Mouse (Mus musculus): Measurements from ENCODE around the gene Mef2c. TPM values are rescaled to one million over a fixed set of nuclear protein-coding genes. Genes with fewer than 3 reads are reported as not detected.

The Mef2c gene
- 49.0 TPM for polyA plus RNA-seq (2012; fragmentation: generic; extraction: Trizol)

- H3ac ChIP-seq (ENCODE audit: control insufficient read depth, insufficient read length): no peak within 1 kb of the TSS
- no peaks in the 10 kb centered on the region for H3K79me2 ChIP-seq (ENCODE audit: control insufficient read depth, insufficient read depth)
- no peak for TF ChIP-seq POLR2AphosphoS2 (IDR thresholded peaks at IDR 0.05; ENCODE audit: insufficient read length, low read depth)
- no peak for TF ChIP-seq CEBPB (IDR thresholded peaks at IDR 0.05; ENCODE audit: insufficient read depth, poor library complexity, severe bottlenecking)
- TF ChIP-seq TCF3 (IDR thresholded peaks at IDR 0.05; ENCODE audit: insufficient read length, low read depth): peak; percentile 68
- peak; percentile 79 for TF ChIP-seq TCF12 (IDR thresholded peaks at IDR 0.05; ENCODE audit: insufficient read depth, poor library complexity, severe bottlenecking)
- peak; percentile 39 to 80 (median 75) for TF ChIP-seq MYOG (IDR thresholded peaks at IDR 0.05; ENCODE audit: control insufficient read depth in 1 of 3, insufficient read depth in 1 of 3, insufficient read length in 2 of 3, low read depth in 2 of 3)
- TF ChIP-seq USF1 (IDR thresholded peaks at IDR 0.05; ENCODE audit: low read depth): no peak
- TF ChIP-seq SRF (IDR thresholded peaks at IDR 0.05; ENCODE audit: control insufficient read depth, insufficient read length, low read depth): no peak
- no peak for TF ChIP-seq REST (IDR thresholded peaks at IDR 0.05; ENCODE audit: insufficient read depth, insufficient read length)
- no peak for TF ChIP-seq E2F4 (IDR thresholded peaks at IDR 0.05; ENCODE audit: insufficient read depth)
- peak; percentile 96 to 99 (median 98) for TF ChIP-seq MYOD1 (IDR thresholded peaks at IDR 0.05; ENCODE audit: control insufficient read depth in 1 of 3, insufficient read length in 2 of 3, low read depth in 2 of 3)
- no peak for TF ChIP-seq POLR2A (IDR thresholded peaks at IDR 0.05; ENCODE audit: insufficient read length, low read depth)
- no peak for TF ChIP-seq MAX (IDR thresholded peaks at IDR 0.05; ENCODE audit: low read depth)
- H3K27me3 ChIP-seq (ENCODE audit: control insufficient read depth, insufficient read depth, insufficient read length): no peaks in the 10 kb centered on the region
- H3K36me3 ChIP-seq (ENCODE audit: control insufficient read depth, insufficient read depth): no peaks in the 10 kb centered on the region
- H3K4me3 ChIP-seq: peak within 1 kb of the TSS; percentile 28
- H3K4me2 ChIP-seq (ENCODE audit: low read depth): peak within 1 kb of the TSS; percentile 53
Observed at GRCm38 (mm10) chr13:83503919-83504318, at the start of gene Mef2c. TSS of gene Mef2c (plus strand) at chr13:83504034.

- no peak overlapping the region for H3ac ChIP-seq (ENCODE audit: control insufficient read depth, insufficient read length)
- no peaks in the 10 kb centered on the region for H3K79me2 ChIP-seq (ENCODE audit: control insufficient read depth, insufficient read depth)
- TF ChIP-seq CEBPB (IDR thresholded peaks at IDR 0.05; ENCODE audit: insufficient read depth, poor library complexity, severe bottlenecking) (0 out of 2 replicates have a peak, but pooled peaks have one; percentile 16), SRF (IDR thresholded peaks at IDR 0.05; ENCODE audit: control insufficient read depth, insufficient read length, low read depth) (no peak), TCF12 (IDR thresholded peaks at IDR 0.05; ENCODE audit: insufficient read depth, poor library complexity, severe bottlenecking) (peak; percentile 18), E2F4 (IDR thresholded peaks at IDR 0.05; ENCODE audit: insufficient read depth) (no peak), MYOG (IDR thresholded peaks at IDR 0.05; ENCODE audit: control insufficient read depth in 1 of 3, insufficient read depth in 1 of 3, insufficient read length in 2 of 3, low read depth in 2 of 3) (peak in 1 of 3 experiments; percentile 8), MYOD1 (IDR thresholded peaks at IDR 0.05; ENCODE audit: control insufficient read depth in 1 of 3, insufficient read length in 2 of 3, low read depth in 2 of 3) (peak in 1 of 3 experiments; percentile 54), POLR2A (IDR thresholded peaks at IDR 0.05; ENCODE audit: insufficient read length, low read depth) (no peak)
- no peak overlapping the region for H3K4me2 ChIP-seq (ENCODE audit: low read depth)
- no peaks in the 10 kb centered on the region for H3K27me3 ChIP-seq (ENCODE audit: control insufficient read depth, insufficient read depth, insufficient read length)
- H3K4me3 ChIP-seq: no peak overlapping the region
- no peaks in the 10 kb centered on the region for H3K36me3 ChIP-seq (ENCODE audit: control insufficient read depth, insufficient read depth)
Observed at GRCm38 (mm10) chr13:83458729-83459128, 45.1 kb upstream of the Mef2c start.

- Histone ChIP-seq H3ac (ENCODE audit: control insufficient read depth, insufficient read length) (no peak overlapping the region), H3K79me2 (ENCODE audit: control insufficient read depth, insufficient read depth) (no peaks in the 10 kb centered on the region), H3K27me3 (ENCODE audit: control insufficient read depth, insufficient read depth, insufficient read length) (no peaks in the 10 kb centered on the region), H3K4me3 (no peak overlapping the region), H3K4me2 (ENCODE audit: low read depth) (no peak overlapping the region), H3K36me3 (ENCODE audit: control insufficient read depth, insufficient read depth) (no peaks in the 10 kb centered on the region)
- TF ChIP-seq TCF12 (IDR thresholded peaks at IDR 0.05; ENCODE audit: insufficient read depth, poor library complexity, severe bottlenecking) (peak; percentile 14), USF1 (IDR thresholded peaks at IDR 0.05; ENCODE audit: low read depth) (no peak), REST (IDR thresholded peaks at IDR 0.05; ENCODE audit: insufficient read depth, insufficient read length) (no peak), MYOG (IDR thresholded peaks at IDR 0.05; ENCODE audit: control insufficient read depth in 1 of 3, insufficient read depth in 1 of 3, insufficient read length in 2 of 3, low read depth in 2 of 3) (peak in 1 of 3 experiments; percentile 50), MAX (IDR thresholded peaks at IDR 0.05; ENCODE audit: low read depth) (peak; percentile 43), MYOD1 (IDR thresholded peaks at IDR 0.05; ENCODE audit: control insufficient read depth in 1 of 3, insufficient read length in 2 of 3, low read depth in 2 of 3) (peak in 2 of 3 experiments; percentile 42 to 62), TCF3 (IDR thresholded peaks at IDR 0.05; ENCODE audit: insufficient read length, low read depth) (no peak)
Observed at GRCm38 (mm10) chr13:83459600-83459999, 44.2 kb upstream of the Mef2c start.

GRCm38 (mm10) chr13:83460620-83461019, 43.2 kb upstream of the Mef2c start:
- no peak overlapping the region for H3K4me2 ChIP-seq (ENCODE audit: low read depth)
- no peak overlapping the region for H3K4me3 ChIP-seq
- H3K36me3 ChIP-seq (ENCODE audit: control insufficient read depth, insufficient read depth): no peaks in the 10 kb centered on the region
- no peak overlapping the region for H3ac ChIP-seq (ENCODE audit: control insufficient read depth, insufficient read length)
- no peaks in the 10 kb centered on the region for H3K27me3 ChIP-seq (ENCODE audit: control insufficient read depth, insufficient read depth, insufficient read length)
- H3K79me2 ChIP-seq (ENCODE audit: control insufficient read depth, insufficient read depth): no peaks in the 10 kb centered on the region
- TF ChIP-seq MYOG (IDR thresholded peaks at IDR 0.05; ENCODE audit: control insufficient read depth in 1 of 3, insufficient read depth in 1 of 3, insufficient read length in 2 of 3, low read depth in 2 of 3) (no peak), REST (IDR thresholded peaks at IDR 0.05; ENCODE audit: insufficient read depth, insufficient read length) (no peak), MAX (IDR thresholded peaks at IDR 0.05; ENCODE audit: low read depth) (no peak), USF1 (IDR thresholded peaks at IDR 0.05; ENCODE audit: low read depth) (no peak)

- Histone ChIP-seq H3ac (ENCODE audit: control insufficient read depth, insufficient read length) (no peak overlapping the region), H3K27me3 (ENCODE audit: control insufficient read depth, insufficient read depth, insufficient read length) (no peaks in the 10 kb centered on the region), H3K79me2 (ENCODE audit: control insufficient read depth, insufficient read depth) (no peaks in the 10 kb centered on the region), H3K4me3 (no peak overlapping the region), H3K4me2 (ENCODE audit: low read depth) (no peak overlapping the region), H3K36me3 (ENCODE audit: control insufficient read depth, insufficient read depth) (no peaks in the 10 kb centered on the region)
- TF ChIP-seq MYOG (IDR thresholded peaks at IDR 0.05; ENCODE audit: control insufficient read depth in 1 of 3, insufficient read depth in 1 of 3, insufficient read length in 2 of 3, low read depth in 2 of 3): no peak
- TF ChIP-seq TCF12 (IDR thresholded peaks at IDR 0.05; ENCODE audit: insufficient read depth, poor library complexity, severe bottlenecking): no peak
- TF ChIP-seq TCF3 (IDR thresholded peaks at IDR 0.05; ENCODE audit: insufficient read length, low read depth): no peak
- TF ChIP-seq REST (IDR thresholded peaks at IDR 0.05; ENCODE audit: insufficient read depth, insufficient read length): no peak
- TF ChIP-seq POLR2A (IDR thresholded peaks at IDR 0.05; ENCODE audit: insufficient read length, low read depth): no peak
- no peak for TF ChIP-seq E2F4 (IDR thresholded peaks at IDR 0.05; ENCODE audit: insufficient read depth)
- TF ChIP-seq POLR2AphosphoS2 (IDR thresholded peaks at IDR 0.05; ENCODE audit: insufficient read length, low read depth): no peak
- TF ChIP-seq SRF (IDR thresholded peaks at IDR 0.05; ENCODE audit: control insufficient read depth, insufficient read length, low read depth): no peak
Observed at GRCm38 (mm10) chr13:83461556-83461955, 42.3 kb upstream of the Mef2c start.
